In genomic region chr8:104630981-104631663, GRCm38 (mm10) we compare ENCODE assay signal across 8 mouse cellular contexts. TPM values are rescaled to one million over a fixed set of nuclear protein-coding genes. Genes with fewer than 3 reads are reported as not detected.
A peak's percentile ranks its signal among the peaks of the same experiment; 100 is the strongest.
DNase-seq lines count a peak whose midpoint lies in the region; ATAC-seq lines count a peak whose summit lies in the region.

Rrad (minus strand) TSS chr8:104631327.

- peak within 1 kb of the TSS; percentile 63 for H3K9ac ChIP-seq in neural tube, embryonic 13.5 days

- WGBS in neural tube, embryonic 13.5 days = under 1% methylated on average over 27 of the region's 28 CpGs

- H3K4me1 ChIP-seq in neural tube, embryonic 13.5 days (replicated peaks) = peaks cover 15% of the 10 kb centered on the region

- intact Hi-C loops in gastrocnemius, postnatal 14 days (cut with DNase I; ENCODE audit: low total_unique reads) = no loop called here

- no peak within 1 kb of the TSS for H3K27ac ChIP-seq in neural tube, embryonic 13.5 days (replicated peaks)

- H3K4me2 ChIP-seq in neural tube, embryonic 13.5 days = peak within 1 kb of the TSS; percentile 62

- DNase-seq in CD8-positive naive resting alpha-beta T cell, adult 2 months (ENCODE audit: low read depth in 2 of 2, low spot score in 2 of 2) = peak; percentile 90 to 91
- DNase-seq in adrenal gland, postnatal 14 days = peak; percentile 79
- peak; percentile 65 for DNase-seq in gastrocnemius, postnatal 14 days
- peak; percentile 96 for DNase-seq in induced T-regulatory cell, adult 2 months (ENCODE audit: low read depth)
- DNase-seq in lung, adult 18-20 months = peak; percentile 61 to 69
- DNase-seq in urinary bladder, adult 2 months (ENCODE audit: low spot score) = no peak
- DNase-seq in cerebellum, postnatal 36 days = no peak

- no peaks in the 10 kb centered on the region for H3K9me3 ChIP-seq in neural tube, embryonic 13.5 days

- ATAC-seq in neural tube, embryonic 13.5 days (ENCODE audit: low read depth) = peak; percentile 71

- peaks cover 12% of the 10 kb centered on the region for H3K36me3 ChIP-seq in neural tube, embryonic 13.5 days

- H3K27me3 ChIP-seq in neural tube, embryonic 13.5 days = peaks cover 35% of the 10 kb centered on the region

- H3K4me3 ChIP-seq in neural tube, embryonic 13.5 days = peak within 1 kb of the TSS; percentile 34

RNA-seq across cellular contexts. Expression of gene Rrad, which starts in this region (rescaled TPM):
- total RNA-seq in adrenal gland, postnatal 14 days (2021) = 2.4 and 5.1 TPM in 2 replicates
- 10 to 100 TPM in 1 of 2 experiments, 1 to 10 TPM in 1; 3.7 to 15.5 TPM for total RNA-seq in gastrocnemius, postnatal 14 days (2021)
- polyA plus RNA-seq in neural tube, embryonic 13.5 days (2015; fragmentation: Nextera tagmentation; extraction: Ambion mirVana) = 3.7 and 4.9 TPM in 2 replicates
- polyA plus RNA-seq in urinary bladder, adult 2 months (2012; rRNA removed) = 10.3 and 13.4 TPM in 2 replicates

Comparison
In these comparisons a context has a peak if more than half of its experiments do, and no peak if none do; other contexts are left out.
1. DNase-seq: peak in CD8-positive naive resting alpha-beta T cell, adult 2 months (2 of 2), adrenal gland, postnatal 14 days (single experiment), gastrocnemius, postnatal 14 days (single experiment), induced T-regulatory cell, adult 2 months (single experiment) and lung, adult 18-20 months (2 of 2); none in urinary bladder, adult 2 months (single experiment) and cerebellum, postnatal 36 days (0 of 2).